8 mouse cellular contexts compared by ENCODE assay signal in genomic region chr1:58144384-58145069, GRCm38 (mm10). TPM values are rescaled to one million over a fixed set of nuclear protein-coding genes. Genes with fewer than 3 reads are reported as not detected.
A peak's percentile ranks its signal among the peaks of the same experiment; 100 is the strongest.
DNase-seq lines count a peak whose midpoint lies in the region; ATAC-seq lines count a peak whose summit lies in the region.
"Had no signal": no experiment of that assay in that cellular context is flagged by ENCODE, and none has a peak within 500 bp of the region (broad histone marks: within the 10 kb centered on the region; RNA-seq: fewer than 3 reads in every experiment).

No protein-coding gene starts in this region.

- H3K4me2 ChIP-seq in liver, embryonic 11.5 days = no peak overlapping the region

- H3K4me3 ChIP-seq in liver, embryonic 11.5 days (ENCODE audit: low read depth, low read length) = no peak overlapping the region

- no peaks in the 10 kb centered on the region for H3K36me3 ChIP-seq in liver, embryonic 11.5 days (ENCODE audit: control insufficient read depth, insufficient read depth, low read length)

- H3K9me3 ChIP-seq in liver, embryonic 11.5 days (ENCODE audit: control insufficient read depth, low read length) = no peaks in the 10 kb centered on the region

- no peaks in the 10 kb centered on the region for H3K27me3 ChIP-seq in liver, embryonic 11.5 days (replicated peaks; ENCODE audit: control insufficient read depth, insufficient read depth, low read length)

- no peak for ATAC-seq in liver, embryonic 11.5 days (replicated peaks; ENCODE audit: low FRiP score)

- no peaks in the 10 kb centered on the region for H3K4me1 ChIP-seq in liver, embryonic 11.5 days (replicated peaks; ENCODE audit: control insufficient read depth, insufficient read depth, low read length)

- WGBS in liver, embryonic 11.5 days = 59% methylated on average over 10 of the region's 10 CpGs

- no peak overlapping the region for H3K27ac ChIP-seq in liver, embryonic 11.5 days (ENCODE audit: low read depth, low read length)

- no peak overlapping the region for H3K9ac ChIP-seq in liver, embryonic 11.5 days (ENCODE audit: low read depth, low read length)

- peak; percentile 16 for DNase-seq in liver
- DNase-seq in liver, embryonic 11.5 days (ENCODE audit: low spot score) = no peak
- peak; percentile 82 for DNase-seq in brain, adult 2 months (ENCODE audit: low read depth, low spot score)
- DNase-seq in frontal cortex, postnatal 14 days (ENCODE audit: low spot score in 2 of 2) = peak; percentile 19 to 40
- peak; percentile 60 to 61 for DNase-seq in left cerebral cortex, adult 18-20 months (ENCODE audit: low spot score in 2 of 2)
- peak; percentile 51 for DNase-seq in right cerebral cortex, postnatal 4 days
- DNase-seq in spleen, postnatal 36 days (ENCODE audit: low spot score in 2 of 2) = no peak

RNA-seq across cellular contexts. Expression of gene Aox3, which starts 31.6 kb away (rescaled TPM):
- polyA plus RNA-seq in liver, embryonic 11.5 days (2014; fragmentation: Nextera tagmentation; extraction: Ambion mirVana) = not detected in 2 replicates
- total RNA-seq in left cerebral cortex, adult 18-20 months (2021) = 1 to 10 TPM; 3.7 to 3.9 TPM
- polyA plus RNA-seq: neural tube, embryonic 11.5 days had no signal

Comparison
In these comparisons a context has a peak if more than half of its experiments do, and no peak if none do; other contexts are left out.
1. DNase-seq: peak in liver (single experiment), brain, adult 2 months (single experiment), frontal cortex, postnatal 14 days (2 of 2), left cerebral cortex, adult 18-20 months (2 of 2) and right cerebral cortex, postnatal 4 days (single experiment); none in liver, embryonic 11.5 days (single experiment) and spleen, postnatal 36 days (0 of 2).